Mouse (Mus musculus) embryonic fibroblast, embryonic 13.5 days (primary cell): ENCODE results near the gene Rubcnl.

Experiments
- CTCF ChIP-seq: IDR thresholded peaks from 2 replicates; pipeline ENCODE4 v1.5.1; 2011; ENCODE audit warnings: mild to moderate bottlenecking, control low read depth, low read length, moderate library complexity, borderline replicate concordance; ENCODE audit not compliant: insufficient read depth
- POLR2A ChIP-seq: IDR thresholded peaks from 2 replicates; pipeline ENCODE4 v1.6.1; 2011; ENCODE audit warnings: low read depth, mild to moderate bottlenecking, control low read depth, low read length, moderate library complexity

- no peak for TF ChIP-seq POLR2A
- no peak for TF ChIP-seq CTCF
Observed at GRCm38 (mm10) chr14:75054455-75055343, 38.9 kb downstream of the Rubcnl start.
